Mouse (Mus musculus) G1E (cell line): ENCODE results near the gene Pum2. TPM values are rescaled to one million over a fixed set of nuclear protein-coding genes. Genes with fewer than 3 reads are reported as not detected.

ENCODE experiments used
- ATAC-seq: 2 replicates; pipeline ENCODE4 v1.8.0; 2016; ENCODE audit warnings: mild to moderate bottlenecking; ENCODE audit not compliant: insufficient number of reproducible peaks, poor library complexity, low FRiP score, severe bottlenecking; ENCODE audit errors: extremely low read depth
- DNase-seq: peaks from one replicate; pipeline ENCODE4 v3.0.0; 2012; ENCODE audit warnings: low spot score
- H3K27me3 ChIP-seq: 2 replicates; pipeline ENCODE4 v1.6.1; 2012; ENCODE audit warnings: mild to moderate bottlenecking, low read length, inconsistent platforms; ENCODE audit not compliant: insufficient read depth
- H3K36me3 ChIP-seq: replicated peaks from 2 replicates; pipeline ENCODE3; 2012; ENCODE audit warnings: mild to moderate bottlenecking, inconsistent platforms
- H3K4me1 ChIP-seq: 2 replicates; pipeline ENCODE4 v1.6.1; 2012; ENCODE audit warnings: low read depth, low read length, inconsistent platforms, mixed read lengths; ENCODE audit not compliant: insufficient read depth
- H3K4me3 ChIP-seq: 2 replicates; pipeline ENCODE4 v1.5.1; 2012; ENCODE audit warnings: low read depth, mild to moderate bottlenecking, inconsistent platforms, low read length, moderate library complexity, mixed read lengths
- H3K9me3 ChIP-seq: replicated peaks from 2 replicates; pipeline ENCODE4 v1.6.1; 2012; ENCODE audit warnings: inconsistent platforms
- CTCF ChIP-seq: IDR thresholded peaks from 2 replicates; pipeline ENCODE4 v1.5.1; 2012; ENCODE audit warnings: low read depth, low read length, inconsistent platforms, mixed read lengths
- GATA1 ChIP-seq: IDR thresholded peaks from 2 replicates; pipeline ENCODE4 v1.6.1; 2012; ENCODE audit warnings: borderline replicate concordance, low read length, inconsistent platforms, mixed read lengths
- GATA2 ChIP-seq: IDR thresholded peaks from 2 replicates; pipeline ENCODE4 v1.6.1; 2012; ENCODE audit warnings: low read depth, low read length, inconsistent platforms, borderline replicate concordance
- POLR2AphosphoS5 ChIP-seq: IDR thresholded peaks from 2 replicates; pipeline ENCODE4 v1.6.1; 2012; ENCODE audit warnings: low read depth, low read length, inconsistent platforms; ENCODE audit not compliant: insufficient replicate concordance
- TAL1 ChIP-seq: conservative IDR thresholded peaks from 2 replicates; pipeline ENCODE4 v1.6.1; 2012; ENCODE audit warnings: low read depth, low read length, inconsistent platforms, mixed read lengths
- polyA plus RNA-seq: library from polyadenylated mRNA; stranded (reverse); fragments of >175 nt; gene quantifications from 2 replicates; pipeline ENCODE4 v1.2.3, GENCODE M21; 2012
- total RNA-seq, 2 experiments: library from RNA; stranded (forward) in 1 of 2; stranded (reverse) in 1 of 2; fragments of 200-1000 nt in 1 of 2; fragments of >200 nt in 1 of 2; fragmentation: Nextera tagmentation in 1 of 2; gene quantifications; 2 replicates each; pipeline ENCODE4 v1.2.3; 2014 to 2017

Gene Pum2
- total and polyA plus RNA-seq, 3 experiments: 72.9 to 178 (median 172) TPM

DNA sequence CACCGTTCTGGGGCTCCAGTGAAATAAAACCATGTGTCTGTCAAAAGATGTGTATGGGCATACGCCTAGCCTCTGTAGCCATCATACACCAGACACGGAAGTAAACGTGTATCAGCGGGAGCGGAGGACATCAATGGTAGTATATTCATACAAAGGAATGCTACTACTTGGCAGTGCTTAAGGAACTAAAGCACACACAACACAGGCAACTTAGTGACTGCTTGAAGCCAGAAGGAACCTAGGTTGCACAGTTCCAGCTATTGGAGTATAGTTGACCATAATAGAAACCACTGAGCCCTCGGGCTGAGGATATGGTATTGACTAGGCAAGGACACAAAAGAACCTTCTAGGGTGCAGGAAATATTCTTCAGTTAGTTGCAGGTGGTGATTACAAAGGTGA lies 124.0 kb downstream of the Pum2 start:
- no peak for TF ChIP-seq GATA1
- TF ChIP-seq CTCF: no peak
- TF ChIP-seq POLR2AphosphoS5: no peak
- no peak for TF ChIP-seq TAL1
- no peak for TF ChIP-seq GATA2
- DNase-seq (no peak), ATAC-seq (no peak)
- no peaks in the 10 kb centered on the region for H3K36me3 ChIP-seq
- H3K9me3 ChIP-seq: no peaks in the 10 kb centered on the region
- H3K4me3 ChIP-seq: no peak overlapping the region
- H3K4me1 ChIP-seq: no peaks in the 10 kb centered on the region
- no peaks in the 10 kb centered on the region for H3K27me3 ChIP-seq

DNA sequence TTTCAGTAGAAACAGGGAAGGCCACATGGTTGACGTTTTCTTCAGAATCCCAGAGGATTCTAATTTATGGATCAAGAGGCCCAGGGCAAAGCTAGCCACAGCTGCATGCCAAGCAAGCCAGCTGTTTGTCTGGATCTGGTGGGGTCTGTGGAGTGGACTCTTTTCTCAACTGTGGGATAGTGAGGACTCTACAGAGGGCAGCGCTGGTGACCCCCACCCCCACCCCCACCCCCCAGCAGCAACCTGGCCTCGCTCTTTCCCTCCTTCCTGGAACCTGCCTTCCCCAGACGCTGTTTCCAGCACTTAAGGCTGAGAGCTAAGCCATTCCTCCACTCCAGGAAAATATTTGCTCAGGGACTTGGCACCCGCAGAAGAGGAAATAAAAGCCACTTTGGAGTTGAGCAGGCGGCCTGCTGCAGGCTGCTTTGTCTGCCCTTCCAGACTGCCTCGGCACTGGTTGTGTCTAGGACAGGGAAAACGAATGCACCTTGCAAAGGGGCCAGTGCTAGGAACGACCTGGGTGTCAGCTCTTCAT lies 124.6 kb downstream of the Pum2 start:
- Histone ChIP-seq H3K36me3 (no peaks in the 10 kb centered on the region), H3K27me3 (no peaks in the 10 kb centered on the region), H3K4me3 (no peak overlapping the region), H3K4me1 (no peaks in the 10 kb centered on the region), H3K9me3 (no peaks in the 10 kb centered on the region)
- TF ChIP-seq CTCF (no peak), TAL1 (no peak), POLR2AphosphoS5 (no peak)
- ATAC-seq (no peak), DNase-seq (no peak)

Other genes starting within 250 kb of the Pum2 start
- gene Rhob, start 174.1 kb upstream of the Pum2 start, total RNA-seq (2014; fragmentation: Nextera tagmentation): 0.92 and 2.2 TPM in 2 replicates
- gene Rhob, start 174.1 kb upstream of the Pum2 start, total RNA-seq (2017): 0.27 and 0.29 TPM in 2 replicates
- 0.14 and 0.21 TPM in 2 replicates for gene Rhob, start 174.1 kb upstream of the Pum2 start, polyA plus RNA-seq
- not detected in 2 replicates for gene Slc7a15, start 75.1 kb upstream of the Pum2 start, total RNA-seq (2014; fragmentation: Nextera tagmentation)
- not detected in 2 replicates for gene Slc7a15, start 75.1 kb upstream of the Pum2 start, total RNA-seq (2017)
- gene Slc7a15, start 75.1 kb upstream of the Pum2 start, polyA plus RNA-seq: not detected in 2 replicates
- gene Sdc1, start 97.2 kb downstream of the Pum2 start, total RNA-seq (2014; fragmentation: Nextera tagmentation): not detected in 2 replicates
- 0.33 and 0.35 TPM in 2 replicates for gene Sdc1, start 97.2 kb downstream of the Pum2 start, total RNA-seq (2017)
- 0.69 and 0.73 TPM in 2 replicates for gene Sdc1, start 97.2 kb downstream of the Pum2 start, polyA plus RNA-seq
- 56.4 and 78.1 TPM in 2 replicates for gene Laptm4a, start 247.5 kb downstream of the Pum2 start, total RNA-seq (2014; fragmentation: Nextera tagmentation)
- 86.2 and 88.3 TPM in 2 replicates for gene Laptm4a, start 247.5 kb downstream of the Pum2 start, total RNA-seq (2017)
- gene Laptm4a, start 247.5 kb downstream of the Pum2 start, polyA plus RNA-seq: 5.4 and 9.5 TPM in 2 replicates